Mouse (Mus musculus): ENCODE results near the gene Adora2b.

DNA sequence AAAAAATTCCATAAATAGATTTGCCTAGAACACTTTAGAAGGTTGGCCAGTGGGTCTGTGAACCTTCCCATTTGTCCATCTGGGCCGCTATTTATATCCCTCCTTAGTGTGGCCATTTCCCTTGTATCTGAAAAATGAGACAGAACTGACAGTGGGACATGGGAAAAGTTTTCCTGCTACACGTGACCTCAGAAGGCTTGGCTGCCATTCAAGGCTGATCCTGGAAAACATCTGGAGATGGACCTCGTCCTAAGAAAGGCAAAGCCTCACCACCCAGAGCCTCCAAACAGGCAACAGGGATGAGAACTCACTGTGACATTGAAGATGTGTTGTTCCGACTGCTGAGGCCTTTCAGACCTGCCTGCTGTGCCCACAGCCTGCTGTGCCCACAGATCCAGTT is 24.0 kb upstream of the Adora2b start:
- TF ChIP-seq CTCF (IDR thresholded peaks at IDR 0.05; ENCODE audit: insufficient read depth, low read length): no peak
- no peak for TF ChIP-seq POLR2A (IDR thresholded peaks at IDR 0.05; ENCODE audit: borderline replicate concordance, extremely low read depth, low read depth, low read length)

Data from lung, adult 2 months (tissue).